Mouse (Mus musculus) liver, postnatal 0 days (tissue): ENCODE data around the gene Supt4a. TPM values are rescaled to one million over a fixed set of nuclear protein-coding genes. Genes with fewer than 3 reads are reported as not detected.

Experiments
- ATAC-seq: fragments of 200-750 bp; cut with Nextera tagmentation; 2 replicates; pipeline ENCODE4 v1.8.0; 2017; ENCODE audit warnings: mild to moderate bottlenecking, moderate library complexity
- DNase-seq: peaks from one replicate; pipeline ENCODE4 v3.0.0-alpha.2; 2016
- H3K27ac ChIP-seq: fragments of 300-500 bp; sonication (generic); 2 replicates; pipeline ENCODE4 v1.5.1; 2014; ENCODE audit warnings: antibody characterized with exemption, moderate library complexity, mild to moderate bottlenecking, low read depth
- H3K27me3 ChIP-seq: fragments of 300-500 bp; sonication (generic); 2 replicates; pipeline ENCODE4 v1.6.1; 2014; ENCODE audit warnings: low read length, control low read depth, mixed read lengths; ENCODE audit not compliant: insufficient read depth
- H3K36me3 ChIP-seq: fragments of 300-500 bp; sonication (generic); replicated peaks from 2 replicates; pipeline ENCODE4 v1.6.1; 2014; ENCODE audit warnings: mild to moderate bottlenecking, control low read depth, low read length, moderate library complexity, mixed read lengths; ENCODE audit not compliant: insufficient read depth
- H3K4me1 ChIP-seq: fragments of 300-500 bp; sonication (generic); 2 replicates; pipeline ENCODE4 v1.6.1; 2014; ENCODE audit warnings: antibody characterized with exemption, mild to moderate bottlenecking, control low read depth; ENCODE audit not compliant: insufficient read depth
- H3K4me2 ChIP-seq: fragments of 300-500 bp; sonication (generic); 2 replicates; pipeline ENCODE4 v1.6.1; 2014; ENCODE audit warnings: low read depth, mild to moderate bottlenecking, low read length, moderate library complexity, mixed read lengths
- H3K4me3 ChIP-seq: fragments of 300-500 bp; sonication (generic); 2 replicates; pipeline ENCODE4 v1.5.1; 2014; ENCODE audit warnings: low read depth, low read length
- H3K9ac ChIP-seq: fragments of 300-500 bp; sonication (generic); replicated peaks from 2 replicates; pipeline ENCODE4 v1.6.1; 2014; ENCODE audit warnings: mild to moderate bottlenecking, moderate library complexity
- H3K9me3 ChIP-seq: fragments of 300-500 bp; sonication (generic); 2 replicates; pipeline ENCODE4 v1.6.1; 2016; ENCODE audit warnings: mild to moderate bottlenecking, control low read depth, low read length, mixed read lengths
- CTCF ChIP-seq: sonication (generic); IDR thresholded peaks from 2 replicates; pipeline ENCODE4 v1.5.1; 2016; ENCODE audit warnings: antibody characterized with exemption, low read depth
- EP300 ChIP-seq: IDR thresholded peaks from 2 replicates; pipeline ENCODE4 v1.6.1; 2016; ENCODE audit warnings: antibody characterized with exemption, low read depth, mild to moderate bottlenecking
- WGBS: fragments of 180-500 bp; shearing (Covaris S2); extraction: QIAGEN DNeasy Blood & Tissue Kit; methylation state at CpG from one replicate; pipeline ENCODE4 v1.1.7; 2014; ENCODE audit not compliant: insufficient replicate concordance; 5-methylcytosine and 5-hydroxymethylcytosine counted together
- polyA plus RNA-seq: library from polyadenylated mRNA; unstranded; fragments of >200 nt; fragmentation: Nextera tagmentation; extraction: Ambion mirVana; gene quantifications from 2 replicates; pipeline ENCODE4 v1.2.1, GENCODE M21; 2015

The Supt4a gene
- polyA plus RNA-seq, 1 experiment from 2014 or later = 120 TPM

GRCm38 (mm10) chr11:87720839-87721238 lies 16.5 kb upstream of the Supt4a start:
- H3K36me3 ChIP-seq = 0 out of 2 replicates have a peak, but pooled peaks cover 3% of the 10 kb centered on the region
- no peak overlapping the region for H3K4me2 ChIP-seq
- DNase-seq = no peak
- no peak overlapping the region for H3K4me3 ChIP-seq
- no peak for TF ChIP-seq EP300
- TF ChIP-seq CTCF = no peak
- H3K27ac ChIP-seq = no peak overlapping the region
- no peaks in the 10 kb centered on the region for H3K9me3 ChIP-seq
- WGBS = 67% methylated on average over 9 of the region's 9 CpGs
- H3K27me3 ChIP-seq = no peaks in the 10 kb centered on the region
- H3K4me1 ChIP-seq = peaks cover 8% of the 10 kb centered on the region
- ATAC-seq = no peak
- no peak overlapping the region for H3K9ac ChIP-seq

GRCm38 (mm10) chr11:87722168-87722567 lies 15.2 kb upstream of the Supt4a start:
- Histone ChIP-seq H3K4me1 (peaks cover 21% of the 10 kb centered on the region), H3K9me3 (no peaks in the 10 kb centered on the region), H3K9ac (no peak overlapping the region), H3K4me2 (no peak overlapping the region), H3K27ac (no peak overlapping the region), H3K27me3 (no peaks in the 10 kb centered on the region), H3K4me3 (no peak overlapping the region), H3K36me3 (0 out of 2 replicates have a peak, but pooled peaks cover 3% of the 10 kb centered on the region)
- TF ChIP-seq CTCF = no peak
- TF ChIP-seq EP300 = no peak
- DNase-seq = no peak
- ATAC-seq = no peak
- 64% methylated on average over 3 of the region's 3 CpGs for whole genome bisulfite sequencing

GRCm38 (mm10) chr11:87722891-87723290 lies 14.5 kb upstream of the Supt4a start:
- ATAC-seq (no peak), DNase-seq (no peak)
- Histone ChIP-seq H3K9me3 (no peaks in the 10 kb centered on the region), H3K4me3 (no peak overlapping the region), H3K27ac (no peak overlapping the region), H3K27me3 (no peaks in the 10 kb centered on the region), H3K4me2 (no peak overlapping the region), H3K4me1 (peaks cover 24% of the 10 kb centered on the region), H3K9ac (no peak overlapping the region), H3K36me3 (0 out of 2 replicates have a peak, but pooled peaks cover 3% of the 10 kb centered on the region)
- TF ChIP-seq EP300 (no peak), CTCF (peak; percentile 35)
- 84% methylated on average over 4 of the region's 4 CpGs for WGBS

- H3K36me3 ChIP-seq = no peaks in the 10 kb centered on the region
- H3K27ac ChIP-seq = peak overlapping the region; percentile 93
- H3K27me3 ChIP-seq = no peaks in the 10 kb centered on the region
- DNase-seq = no peak
- no peaks in the 10 kb centered on the region for H3K9me3 ChIP-seq
- ATAC-seq = no peak
- peak overlapping the region; percentile 62 for H3K4me2 ChIP-seq
- no peak for TF ChIP-seq EP300
- TF ChIP-seq CTCF = no peak
- peak overlapping the region; percentile 62 for H3K9ac ChIP-seq
- H3K4me3 ChIP-seq = no peak overlapping the region
- peaks cover 36% of the 10 kb centered on the region for H3K4me1 ChIP-seq
Observed at GRCm38 (mm10) chr11:87725515-87725914, 11.8 kb upstream of the Supt4a start.

GRCm38 (mm10) chr11:87725964-87726562 lies 11.3 kb upstream of the Supt4a start:
- H3K4me3 ChIP-seq = no peak overlapping the region
- peaks cover 36% of the 10 kb centered on the region for H3K4me1 ChIP-seq
- peak overlapping the region; percentile 93 for H3K27ac ChIP-seq
- H3K9me3 ChIP-seq = no peaks in the 10 kb centered on the region
- no peaks in the 10 kb centered on the region for H3K27me3 ChIP-seq
- TF ChIP-seq CTCF (no peak), EP300 (peak; percentile 99)
- H3K9ac ChIP-seq = peak overlapping the region; percentile 62
- 33% methylated on average over 6 of the region's 6 CpGs for WGBS
- ATAC-seq (peak; percentile 95), DNase-seq (peak; percentile 71)
- H3K4me2 ChIP-seq = peak overlapping the region; percentile 62
- H3K36me3 ChIP-seq = peaks cover 2% of the 10 kb centered on the region; the same call in 1 of the 2 replicates

- H3K4me2 ChIP-seq = no peak overlapping the region
- no peak for TF ChIP-seq CTCF
- no peak for TF ChIP-seq EP300
- 62% methylated on average over 11 of the region's 11 CpGs for WGBS
Observed at GRCm38 (mm10) chr11:87727021-87727420, 10.3 kb upstream of the Supt4a start.

More at GRCm38 (mm10) chr11:87727021-87727420, 10.3 kb upstream of the Supt4a start:
- H3K9ac ChIP-seq = no peak overlapping the region; the same call in 1 of the 2 replicates
- DNase-seq = no peak
- H3K4me3 ChIP-seq = no peak overlapping the region
- H3K9me3 ChIP-seq = no peaks in the 10 kb centered on the region
- no peak for ATAC-seq
- no peaks in the 10 kb centered on the region for H3K27me3 ChIP-seq
- peak overlapping the region; percentile 93 for H3K27ac ChIP-seq
- peaks cover 36% of the 10 kb centered on the region for H3K4me1 ChIP-seq
- peaks cover 11% of the 10 kb centered on the region; the same call in 1 of the 2 replicates for H3K36me3 ChIP-seq
